Mouse (Mus musculus) kidney, adult 10 weeks (tissue): ENCODE results near the gene Slc29a2. TPM values are rescaled to one million over a fixed set of nuclear protein-coding genes. Genes with fewer than 3 reads are reported as not detected.

Experiments used
- polyA plus RNA-seq: library from polyadenylated mRNA; stranded (reverse); fragments of 350-450 nt; fragmentation: Illumina TruSeq; extraction: RNeasy Lipid Tissue Mini Kit (QIAGEN cat#74804); gene quantifications from one replicate; pipeline ENCODE4 v1.2.3, GENCODE M21; 2014; ENCODE audit warnings: low read depth, low replicate concordance

Slc29a2 gene
- polyA plus RNA-seq, result not detected

GRCm38 (mm10) chr19:5023621-5024479, at the start of gene Slc29a2:
TSS of gene Slc29a2 (plus strand) at chr19:5023860.

GRCm38 (mm10) chr19:4990256-4990625, 33.4 kb upstream of the Slc29a2 start, which contains the start of gene Npas4:
TSS of gene Npas4 (minus strand) at chr19:4990316.

GRCm38 (mm10) chr19:5038709-5039156, 15.1 kb downstream of the Slc29a2 start, which contains the start of the genes B4gat1 and AC124502.3:
TSS of gene B4gat1 (plus strand) at chr19:5038826.
TSS of gene AC124502.3 (plus strand) at chr19:5038891.

GRCm38 (mm10) chr19:5040862-5041523, 17.3 kb downstream of the Slc29a2 start, which contains the start of gene Brms1:
TSS of gene Brms1 (plus strand) at chr19:5041354.

GRCm38 (mm10) chr19:5050047-5050905, 26.6 kb downstream of the Slc29a2 start, which contains the start of gene Rin1:
TSS of gene Rin1 (plus strand) at chr19:5050481.

GRCm38 (mm10) chr19:5067867-5068569, 44.4 kb downstream of the Slc29a2 start, which contains the start of gene Cd248:
TSS of gene Cd248 (plus strand) at chr19:5068078.

Other genes with a start within 250 kb of the Slc29a2 start
- 8.5 TPM for gene Rbm4, start 230.0 kb upstream of the Slc29a2 start, polyA plus RNA-seq
- gene Gm21992, start 212.2 kb upstream of the Slc29a2 start, polyA plus RNA-seq, result 15.8 TPM
- 5.0 TPM for gene Rbm14, start 212.2 kb upstream of the Slc29a2 start, polyA plus RNA-seq
- 1.3 TPM for gene Ccs, start 184.5 kb upstream of the Slc29a2 start, polyA plus RNA-seq
- 0.12 TPM for gene Ccdc87, start 184.5 kb upstream of the Slc29a2 start, polyA plus RNA-seq
- 29.8 TPM for gene Ctsf, start 168.7 kb upstream of the Slc29a2 start, polyA plus RNA-seq
- gene Actn3, start 146.0 kb upstream of the Slc29a2 start, polyA plus RNA-seq, result not detected
- 18.3 TPM for gene Zdhhc24, start 145.2 kb upstream of the Slc29a2 start, polyA plus RNA-seq
- 6.8 TPM for gene Bbs1, start 117.2 kb upstream of the Slc29a2 start, polyA plus RNA-seq
- 1.1 TPM for gene Dpp3, start 95.6 kb upstream of the Slc29a2 start, polyA plus RNA-seq
- gene Peli3, start 80.7 kb upstream of the Slc29a2 start, polyA plus RNA-seq, result 0.44 TPM
- 20.5 TPM for gene Mrpl11, start 61.7 kb upstream of the Slc29a2 start, polyA plus RNA-seq
- not detected for gene Npas4, start 33.5 kb upstream of the Slc29a2 start, polyA plus RNA-seq
- 26.8 TPM for gene B4gat1, start 15.0 kb downstream of the Slc29a2 start, polyA plus RNA-seq
- gene AC124502.3, start 15.0 kb downstream of the Slc29a2 start, polyA plus RNA-seq, result 0.85 TPM
- not detected for gene Brms1, start 17.5 kb downstream of the Slc29a2 start, polyA plus RNA-seq
- gene Rin1, start 26.6 kb downstream of the Slc29a2 start, polyA plus RNA-seq, result 0.16 TPM
- 0.20 TPM for gene Cd248, start 44.2 kb downstream of the Slc29a2 start, polyA plus RNA-seq
- gene Tmem151a, start 61.7 kb downstream of the Slc29a2 start, polyA plus RNA-seq, result not detected
- gene Yif1a, start 64.7 kb downstream of the Slc29a2 start, polyA plus RNA-seq, result 28.2 TPM
- not detected for gene Cnih2, start 74.7 kb downstream of the Slc29a2 start, polyA plus RNA-seq
- gene Rab1b, start 83.2 kb downstream of the Slc29a2 start, polyA plus RNA-seq, result 2.5 TPM
- gene Klc2, start 94.7 kb downstream of the Slc29a2 start, polyA plus RNA-seq, result 1.9 TPM
- gene Pacs1, start 249.3 kb downstream of the Slc29a2 start, polyA plus RNA-seq, result 3.7 TPM